In genomic region chr2:164146556-164146955, GRCm38 (mm10) we compare ENCODE assay signal across 51 mouse cellular contexts. TPM values are rescaled to one million over a fixed set of nuclear protein-coding genes. Genes with fewer than 3 reads are reported as not detected.
"Had no signal": no experiment of that assay in that cellular context is flagged by ENCODE, and none has a peak within 500 bp of the region (broad histone marks: within the 10 kb centered on the region; RNA-seq: fewer than 3 reads in every experiment).

No protein-coding gene starts in this region.

- H3K4me3 ChIP-seq: heart, embryonic 10.5 days; heart, embryonic 12.5 days; heart, embryonic 13.5 days; heart, embryonic 15.5 days; hindbrain, embryonic 10.5 days; hindbrain, embryonic 12.5 days; hindbrain, embryonic 13.5 days; hindbrain, embryonic 15.5 days; intestine, embryonic 15.5 days; kidney, embryonic 15.5 days; left cerebral cortex, adult 2 months had no signal

- DNase-seq: heart, postnatal 10 days; heart, postnatal 14 days; heart, postnatal 36 days; heart, postnatal 4 days; kidney, adult 11 months; kidney, adult 18-20 months; kidney, adult 2 months; kidney, adult 8-10 months; kidney, adult 9 months; kidney, postnatal 10 days; kidney, postnatal 14 days; kidney, postnatal 25 days; kidney, postnatal 36 days; kidney, postnatal 4 days; layer of hippocampus, postnatal 36 days had no signal

- ATAC-seq: hindbrain, embryonic 16.5 days; hindbrain, postnatal 0 days; inflammation-experienced regulatory T-cells, adult 6 months; intestine, embryonic 15.5 days; intestine, embryonic 16.5 days; intestine, postnatal 0 days had no signal

- H3K27ac ChIP-seq: heart, embryonic 10.5 days; heart, embryonic 13.5 days; heart, embryonic 15.5 days; hindbrain, embryonic 10.5 days; hindbrain, embryonic 12.5 days; hindbrain, embryonic 13.5 days; hindbrain, embryonic 14.5 days; hindbrain, embryonic 15.5 days; hindbrain, postnatal 0 days; intestine, embryonic 15.5 days; kidney, embryonic 15.5 days; kidney, postnatal 0 days; left cerebral cortex, adult 2 months had no signal

RNA-seq across cellular contexts. Expression of gene Kcns1, which starts 24.4 kb away (rescaled TPM):
- total RNA-seq: heart, postnatal 14 days; heart, postnatal 25 days; heart, postnatal 36 days had no signal
- polyA plus RNA-seq: heart, embryonic 10.5 days; hindbrain, embryonic 10.5 days; hindbrain, embryonic 11.5 days; inflammation-experienced regulatory T-cells, adult 6 months; kidney, embryonic 14.5 days had no signal

RNA-seq across cellular contexts. Expression of gene Wfdc5, which starts 36.0 kb away (rescaled TPM):
- total RNA-seq: heart, postnatal 10 days; heart, postnatal 14 days; heart, postnatal 25 days; heart, postnatal 36 days; heart, postnatal 4 days; hematopoietic stem cell, adult 5-6 weeks; hindbrain, postnatal 0 days; layer of hippocampus, adult 18-20 months; layer of hippocampus, adult 8-10 months; layer of hippocampus, postnatal 10 days; layer of hippocampus, postnatal 14 days; layer of hippocampus, postnatal 25 days; layer of hippocampus, postnatal 36 days; left cerebral cortex, adult 18-20 months; left cerebral cortex, adult 2 months; left cerebral cortex, adult 8-10 months had no signal
- polyA plus RNA-seq: heart, embryonic 10.5 days; heart, embryonic 11.5 days; heart, embryonic 12.5 days; heart, embryonic 13.5 days; heart, embryonic 14.5 days; heart, embryonic 15.5 days; heart, embryonic 16.5 days; heart, postnatal 0 days; hindbrain, embryonic 10.5 days; hindbrain, embryonic 11.5 days; hindbrain, embryonic 12.5 days; hindbrain, embryonic 13.5 days; hindbrain, embryonic 14.5 days; hindbrain, embryonic 15.5 days; hindbrain, embryonic 16.5 days; hindbrain, postnatal 0 days; inflammation-experienced regulatory T-cells, adult 6 months; intestine, embryonic 14.5 days; intestine, embryonic 15.5 days; intestine, embryonic 16.5 days; kidney, adult 2 months; kidney, embryonic 14.5 days; kidney, embryonic 15.5 days; kidney, embryonic 16.5 days; kidney, postnatal 0 days; large intestine, adult 2 months had no signal

RNA-seq across cellular contexts. Expression of gene Wfdc12, which starts 43.9 kb away (rescaled TPM):
- total RNA-seq: heart, postnatal 10 days; heart, postnatal 14 days; heart, postnatal 25 days; heart, postnatal 36 days; heart, postnatal 4 days; hematopoietic stem cell, adult 5-6 weeks; hindbrain, postnatal 0 days; layer of hippocampus, adult 18-20 months; layer of hippocampus, adult 8-10 months; layer of hippocampus, postnatal 10 days; layer of hippocampus, postnatal 14 days; layer of hippocampus, postnatal 25 days; layer of hippocampus, postnatal 36 days; left cerebral cortex, adult 18-20 months; left cerebral cortex, adult 2 months; left cerebral cortex, adult 8-10 months had no signal
- polyA plus RNA-seq: heart, embryonic 10.5 days; heart, embryonic 11.5 days; heart, embryonic 12.5 days; heart, embryonic 13.5 days; heart, embryonic 14.5 days; heart, embryonic 15.5 days; heart, embryonic 16.5 days; heart, postnatal 0 days; hindbrain, embryonic 10.5 days; hindbrain, embryonic 11.5 days; hindbrain, embryonic 12.5 days; hindbrain, embryonic 13.5 days; hindbrain, embryonic 14.5 days; hindbrain, embryonic 15.5 days; hindbrain, embryonic 16.5 days; hindbrain, postnatal 0 days; inflammation-experienced regulatory T-cells, adult 6 months; intestine, embryonic 14.5 days; intestine, embryonic 15.5 days; intestine, embryonic 16.5 days; intestine, postnatal 0 days; kidney, adult 2 months; kidney, embryonic 14.5 days; kidney, embryonic 16.5 days; kidney, postnatal 0 days; large intestine, adult 2 months had no signal

RNA-seq across cellular contexts. Expression of gene Wfdc15a, which starts 53.4 kb away (rescaled TPM):
- total RNA-seq: heart, postnatal 10 days; heart, postnatal 14 days; heart, postnatal 25 days; heart, postnatal 36 days; heart, postnatal 4 days; hematopoietic stem cell, adult 5-6 weeks; hindbrain, postnatal 0 days; layer of hippocampus, adult 18-20 months; layer of hippocampus, adult 8-10 months; layer of hippocampus, postnatal 10 days; layer of hippocampus, postnatal 14 days; layer of hippocampus, postnatal 25 days; layer of hippocampus, postnatal 36 days; left cerebral cortex, adult 18-20 months; left cerebral cortex, adult 2 months; left cerebral cortex, adult 8-10 months had no signal
- polyA plus RNA-seq: heart, embryonic 10.5 days; heart, embryonic 11.5 days; heart, embryonic 12.5 days; heart, embryonic 13.5 days; heart, embryonic 14.5 days; heart, embryonic 15.5 days; heart, embryonic 16.5 days; heart, postnatal 0 days; hindbrain, embryonic 10.5 days; hindbrain, embryonic 11.5 days; hindbrain, embryonic 12.5 days; hindbrain, embryonic 13.5 days; hindbrain, embryonic 14.5 days; hindbrain, embryonic 15.5 days; hindbrain, embryonic 16.5 days; hindbrain, postnatal 0 days; inflammation-experienced regulatory T-cells, adult 6 months; intestine, embryonic 14.5 days; intestine, embryonic 15.5 days; intestine, embryonic 16.5 days; intestine, postnatal 0 days; kidney, embryonic 14.5 days; kidney, embryonic 15.5 days; kidney, embryonic 16.5 days; kidney, postnatal 0 days; large intestine, adult 2 months had no signal
